Mouse (Mus musculus): ENCODE data around the gene Vmn2r8. TPM values are rescaled to one million over a fixed set of nuclear protein-coding genes. Genes with fewer than 3 reads are reported as not detected.
"Not testable (repeated sequence)": the region's sequence is repeated elsewhere in the genome, so short reads cannot be mapped to it uniquely, and the experiment has no call there.

The Vmn2r8 gene
- polyA plus RNA-seq, 1 experiment from 2014 or later: not detected

GRCm38 (mm10) chr5:108790385-108790784, 18.3 kb downstream of the Vmn2r8 start:
- H3K36me3 ChIP-seq (ENCODE audit: control insufficient read depth, insufficient read depth); H3K9me3 ChIP-seq (ENCODE audit: control insufficient read depth); H3K4me3 ChIP-seq (ENCODE audit: low read depth, low read length); H3K27ac ChIP-seq (ENCODE audit: low read depth, low read length); H3K27me3 ChIP-seq (replicated peaks; ENCODE audit: control insufficient read depth, insufficient read depth, low read length); H3K9ac ChIP-seq (ENCODE audit: low read depth, low read length); H3K4me1 ChIP-seq (replicated peaks; ENCODE audit: control insufficient read depth, insufficient read depth, low read length); H3K4me2 ChIP-seq (replicated peaks; ENCODE audit: low read depth); ATAC-seq: not testable (repeated sequence)
- 31% methylated on average over 1 of the region's 1 CpGs for WGBS
- peak; percentile 64 for TF ChIP-seq CTCF (IDR thresholded peaks at IDR 0.05; ENCODE audit: low read depth)

DNA sequence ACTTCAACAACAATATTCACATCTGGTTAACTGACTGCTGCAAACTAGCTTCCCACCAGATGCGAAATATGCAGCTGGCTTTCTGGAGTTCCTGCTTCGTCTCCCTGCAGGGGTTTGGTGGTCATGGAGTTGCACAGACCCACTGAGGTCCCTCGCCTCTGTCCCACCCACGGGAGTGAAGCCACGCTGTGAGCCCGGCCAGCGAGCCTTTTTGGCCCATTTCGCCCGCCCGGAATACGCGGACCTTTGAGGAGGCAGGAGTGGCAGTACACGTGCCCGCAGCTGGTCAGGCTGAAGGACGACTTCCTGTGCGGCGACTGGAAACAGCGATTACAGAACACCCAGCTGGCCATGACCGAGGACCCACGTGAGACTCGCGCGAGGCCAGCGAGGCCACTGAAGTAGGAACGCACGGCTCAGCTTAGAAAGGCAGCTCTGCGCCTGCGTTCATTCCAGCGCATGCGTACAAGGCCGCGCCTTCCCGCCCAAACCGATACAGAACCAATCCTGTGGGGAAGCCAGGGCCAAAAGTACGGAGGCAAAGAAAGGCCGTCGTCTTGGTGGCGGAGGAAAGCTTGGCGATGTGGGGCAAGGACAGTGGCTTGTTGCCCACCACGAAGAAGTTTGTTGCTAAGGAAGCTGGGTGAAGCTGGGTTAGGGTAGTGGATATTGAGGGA, 33.9 kb downstream of the Vmn2r8 start, which contains the start of gene Rnf212:
TSS of gene Rnf212 (minus strand) at position 353 of the 677 bp plus-strand sequence.
- no peak within 1 kb of the TSS for H3K4me3 ChIP-seq (ENCODE audit: low read depth, low read length)
- H3K27ac ChIP-seq (ENCODE audit: low read depth, low read length): no peak within 1 kb of the TSS
- TF ChIP-seq CTCF (IDR thresholded peaks at IDR 0.05; ENCODE audit: low read depth): no peak
- H3K36me3 ChIP-seq (ENCODE audit: control insufficient read depth, insufficient read depth): no peaks in the 10 kb centered on the region
- H3K4me2 ChIP-seq (replicated peaks; ENCODE audit: low read depth): no peak within 1 kb of the TSS
- WGBS: 67% methylated on average over 40 of the region's 40 CpGs
- H3K4me1 ChIP-seq (replicated peaks; ENCODE audit: control insufficient read depth, insufficient read depth, low read length): no peaks in the 10 kb centered on the region
- H3K27me3 ChIP-seq (replicated peaks; ENCODE audit: control insufficient read depth, insufficient read depth, low read length): no peaks in the 10 kb centered on the region
- H3K9me3 ChIP-seq (ENCODE audit: control insufficient read depth): no peaks in the 10 kb centered on the region
- ATAC-seq: peak; percentile 8; the same call in 1 of the 2 replicates
- H3K9ac ChIP-seq (ENCODE audit: low read depth, low read length): no peak within 1 kb of the TSS

DNA sequence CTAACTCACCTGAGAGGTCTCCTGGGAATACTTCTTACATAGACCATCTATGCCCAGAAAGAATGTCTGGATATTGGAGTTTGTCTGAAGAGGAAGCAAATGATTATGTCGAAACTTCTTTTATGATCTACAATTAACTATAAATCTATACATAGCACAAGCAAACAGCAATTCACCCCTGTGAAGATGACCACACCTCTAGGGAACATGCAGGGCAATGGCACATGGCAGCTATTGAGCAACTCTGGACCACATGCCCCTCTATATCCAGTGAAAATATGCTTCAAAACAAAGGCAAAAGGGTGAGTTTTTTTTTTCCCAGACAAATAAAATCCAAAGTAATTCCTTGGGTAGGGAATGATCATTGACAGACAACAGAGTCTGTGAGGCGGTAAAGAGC, 48.6 kb downstream of the Vmn2r8 start:
- H3K9ac ChIP-seq (ENCODE audit: low read depth, low read length): no peak overlapping the region
- H3K9me3 ChIP-seq (ENCODE audit: control insufficient read depth): no peaks in the 10 kb centered on the region
- WGBS: 42% methylated on average over 2 of the region's 2 CpGs
- no peak overlapping the region for H3K27ac ChIP-seq (ENCODE audit: low read depth, low read length)
- no peak for TF ChIP-seq CTCF (IDR thresholded peaks at IDR 0.05; ENCODE audit: low read depth)
- no peak overlapping the region for H3K4me2 ChIP-seq (replicated peaks; ENCODE audit: low read depth)
- ATAC-seq: peak; percentile 94
- no peak overlapping the region for H3K4me3 ChIP-seq (ENCODE audit: low read depth, low read length)
- H3K36me3 ChIP-seq (ENCODE audit: control insufficient read depth, insufficient read depth): no peaks in the 10 kb centered on the region
- no peaks in the 10 kb centered on the region for H3K4me1 ChIP-seq (replicated peaks; ENCODE audit: control insufficient read depth, insufficient read depth, low read length)
- H3K27me3 ChIP-seq (replicated peaks; ENCODE audit: control insufficient read depth, insufficient read depth, low read length): no peaks in the 10 kb centered on the region

GRCm38 (mm10) chr5:108758396-108758795, 50.3 kb downstream of the Vmn2r8 start:
- 0 out of 2 replicates have a peak, but pooled peaks have one; percentile 28 for ATAC-seq
- no peaks in the 10 kb centered on the region for H3K36me3 ChIP-seq (ENCODE audit: control insufficient read depth, insufficient read depth)
- H3K4me2 ChIP-seq (replicated peaks; ENCODE audit: low read depth): no peak overlapping the region
- no peaks in the 10 kb centered on the region for H3K9me3 ChIP-seq (ENCODE audit: control insufficient read depth)
- no peak overlapping the region for H3K9ac ChIP-seq (ENCODE audit: low read depth, low read length)
- WGBS: 37% methylated on average over 3 of the region's 3 CpGs
- TF ChIP-seq CTCF (IDR thresholded peaks at IDR 0.05; ENCODE audit: low read depth): peak; percentile 69
- no peaks in the 10 kb centered on the region for H3K4me1 ChIP-seq (replicated peaks; ENCODE audit: control insufficient read depth, insufficient read depth, low read length)
- H3K27ac ChIP-seq (ENCODE audit: low read depth, low read length): no peak overlapping the region
- H3K4me3 ChIP-seq (ENCODE audit: low read depth, low read length): no peak overlapping the region
- H3K27me3 ChIP-seq (replicated peaks; ENCODE audit: control insufficient read depth, insufficient read depth, low read length): no peaks in the 10 kb centered on the region

DNA sequence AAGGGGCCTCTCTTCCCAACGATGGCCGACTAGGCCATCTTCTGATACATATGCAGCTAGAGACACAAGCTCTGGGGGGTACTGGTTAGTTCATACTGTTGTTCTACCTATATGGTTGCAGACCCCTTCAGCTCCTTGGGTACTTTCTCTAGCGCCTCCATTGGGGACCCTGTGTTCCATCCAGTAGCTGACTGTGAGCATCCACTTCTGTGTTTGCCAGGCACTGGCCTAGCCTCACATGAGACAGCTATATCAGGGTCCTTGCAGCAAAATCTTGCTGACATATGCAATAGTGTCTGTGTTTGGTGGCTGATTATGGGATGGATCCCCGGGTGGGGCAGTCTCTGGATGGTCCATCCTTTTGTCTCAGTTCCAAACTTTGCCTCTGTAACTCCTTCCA, 57.4 kb downstream of the Vmn2r8 start:
- not testable (repeated sequence) for H3K4me1 ChIP-seq (replicated peaks; ENCODE audit: control insufficient read depth, insufficient read depth, low read length); H3K36me3 ChIP-seq (ENCODE audit: control insufficient read depth, insufficient read depth); H3K9me3 ChIP-seq (ENCODE audit: control insufficient read depth); H3K4me2 ChIP-seq (replicated peaks; ENCODE audit: low read depth); H3K27ac ChIP-seq (ENCODE audit: low read depth, low read length); H3K27me3 ChIP-seq (replicated peaks; ENCODE audit: control insufficient read depth, insufficient read depth, low read length); ATAC-seq; H3K4me3 ChIP-seq (ENCODE audit: low read depth, low read length); H3K9ac ChIP-seq (ENCODE audit: low read depth, low read length)
- 77% methylated on average over 4 of the region's 4 CpGs for WGBS

DNA sequence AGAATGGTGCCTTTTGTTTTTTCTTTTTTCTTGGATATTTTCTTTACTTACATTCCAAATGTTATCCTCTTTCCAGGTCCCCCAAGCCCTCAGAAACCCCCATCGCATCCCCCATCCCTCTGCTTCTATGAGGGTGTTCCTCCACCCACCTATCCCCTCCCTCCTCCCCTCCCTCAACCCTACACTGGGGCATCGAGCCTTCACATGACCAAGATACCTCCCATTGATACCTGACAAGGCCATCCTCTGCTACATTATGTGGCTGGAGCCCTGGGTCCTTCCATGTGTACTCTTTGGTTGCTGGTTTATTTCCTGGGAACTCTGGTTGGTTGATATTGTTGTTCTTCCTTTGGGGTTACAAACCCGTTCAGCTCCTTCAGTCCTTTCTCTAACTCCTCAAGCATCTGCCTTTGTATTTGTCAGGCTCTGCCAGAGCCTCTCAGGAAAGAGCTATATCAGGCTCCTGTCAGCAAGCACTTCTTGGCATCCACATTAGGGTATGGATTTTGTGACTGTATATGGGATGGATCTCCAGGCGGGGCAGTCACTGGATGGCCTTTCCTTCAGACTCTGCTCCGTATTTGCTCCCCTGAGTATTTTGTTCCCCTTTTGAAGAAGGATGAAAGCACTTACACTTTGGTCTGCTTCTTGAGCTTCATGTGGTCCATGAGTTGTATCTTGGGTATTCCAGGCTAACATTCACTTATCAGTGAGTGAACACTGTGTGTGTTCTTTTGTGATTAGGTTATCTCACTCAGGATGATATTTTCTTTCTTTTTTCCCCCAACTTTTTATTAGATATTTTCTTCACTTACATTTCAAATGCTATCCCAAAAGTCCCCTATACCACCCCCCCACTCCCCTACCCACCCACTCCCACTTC, 58.1 kb downstream of the Vmn2r8 start:
- 68% methylated on average over 5 of the region's 5 CpGs for WGBS

More for the DNA sequence above, 58.1 kb downstream of the Vmn2r8 start:
- no peak for ATAC-seq
- H3K9ac ChIP-seq (ENCODE audit: low read depth, low read length): no peak overlapping the region
- H3K4me2 ChIP-seq (replicated peaks; ENCODE audit: low read depth): no peak overlapping the region
- H3K36me3 ChIP-seq (ENCODE audit: control insufficient read depth, insufficient read depth): no peaks in the 10 kb centered on the region
- H3K4me1 ChIP-seq (replicated peaks; ENCODE audit: control insufficient read depth, insufficient read depth, low read length): 0 out of 2 replicates have a peak, but pooled peaks cover 3% of the 10 kb centered on the region
- no peaks in the 10 kb centered on the region for H3K27me3 ChIP-seq (replicated peaks; ENCODE audit: control insufficient read depth, insufficient read depth, low read length)
- TF ChIP-seq CTCF (IDR thresholded peaks at IDR 0.05; ENCODE audit: low read depth): no peak
- H3K9me3 ChIP-seq (ENCODE audit: control insufficient read depth): no peaks in the 10 kb centered on the region
- H3K27ac ChIP-seq (ENCODE audit: low read depth, low read length): no peak overlapping the region
- no peak overlapping the region for H3K4me3 ChIP-seq (ENCODE audit: low read depth, low read length)
